Mouse (Mus musculus) gastrocnemius, postnatal 14 days (tissue): ENCODE results near the gene Gm10142. TPM values are rescaled to one million over a fixed set of nuclear protein-coding genes. Genes with fewer than 3 reads are reported as not detected.
"Not testable (repeated sequence)": the region's sequence is repeated elsewhere in the genome, so short reads cannot be mapped to it uniquely, and the experiment has no call there.

Experiments used
- DNase-seq: peaks from one replicate; pipeline ENCODE4 v3.0.0; 2021; ENCODE audit warnings: mixed read lengths
- intact Hi-C: fragments of 180-260 bp; cut with DNase I; formaldehyde crosslinking; loops from one replicate; pipeline ENCODE4 v1.15.1; 2025; ENCODE audit warnings: low total_unique reads
- total RNA-seq, 2 experiments: library from RNA; stranded (reverse); gene quantifications; 2 replicates each; pipeline ENCODE4 v1.2.3; 2021

Gene Gm10142
- total RNA-seq, 2 experiments from 2014 or later, result not detected

GRCm38 (mm10) chr10:77729241-77729640 lies 13.6 kb downstream of the Gm10142 start:
- no peak for DNase-seq
- intact Hi-C loops, result no loop called here

- DNase-seq, result no peak
- intact Hi-C loops, result no loop called here
These were observed 20.3 kb downstream of the Gm10142 start for GRCm38 (mm10) chr10:77735928-77736327.

- intact Hi-C loops, result no loop called here
- DNase-seq, result no peak
These were observed 23.3 kb downstream of the Gm10142 start for GRCm38 (mm10) chr10:77738929-77739328.

- intact Hi-C loops, DNase-seq: not testable (repeated sequence)
These were observed 26.5 kb downstream of the Gm10142 start, which contains the start of gene Gm18596 for GRCm38 (mm10) chr10:77741924-77742688. TSS of gene Gm18596 (minus strand) at chr10:77742638.

GRCm38 (mm10) chr10:77750686-77751085 lies 35.1 kb downstream of the Gm10142 start:
- intact Hi-C loops, DNase-seq: not testable (repeated sequence)

- intact Hi-C loops, DNase-seq: not testable (repeated sequence)
These were observed 35.6 kb downstream of the Gm10142 start, which contains the start of gene Gm9736 for GRCm38 (mm10) chr10:77751254-77751653. TSS of gene Gm9736 (minus strand) at chr10:77751354.

- DNase-seq, intact Hi-C loops: not testable (repeated sequence)
These were observed 36.7 kb downstream of the Gm10142 start for GRCm38 (mm10) chr10:77752312-77752711.

GRCm38 (mm10) chr10:77753448-77753847 lies 37.8 kb downstream of the Gm10142 start:
- intact Hi-C loops, result no loop called here
- DNase-seq, result no peak

GRCm38 (mm10) chr10:77759582-77759981 lies 44.0 kb downstream of the Gm10142 start, which contains the start of gene Gm3233:
TSS of gene Gm3233 (minus strand) at chr10:77759682.
- intact Hi-C loops, DNase-seq: not testable (repeated sequence)

Other genes starting within 250 kb of the Gm10142 start
- 10 to 100 TPM in 1 of 2 experiments, 1 to 10 TPM in 1; 7.9 to 10.0 TPM for gene Fam207a, start 200.0 kb upstream of the Gm10142 start, total RNA-seq
- gene Itgb2, start 185.6 kb upstream of the Gm10142 start, total RNA-seq, result 1 to 10 TPM; 1.8 to 2.1 TPM
- gene Pttg1ip, start 134.1 kb upstream of the Gm10142 start, total RNA-seq, result 10 to 100 TPM; 47.4 to 51.8 TPM
- 10 to 100 TPM; 41.9 to 46.5 TPM for gene Sumo3, start 109.7 kb upstream of the Gm10142 start, total RNA-seq
- 10 to 100 TPM in 1 of 2 experiments, 1 to 10 TPM in 1; 5.8 to 10.3 TPM for gene Gm49325, start 109.6 kb upstream of the Gm10142 start, total RNA-seq
- gene Ube2g2, start 93.5 kb upstream of the Gm10142 start, total RNA-seq, result 10 to 100 TPM; 79.8 to 84.4 TPM
- gene Tspear, start 29.2 kb upstream of the Gm10142 start, total RNA-seq, result not detected
- not detected for gene Gm19402, start 25.1 kb upstream of the Gm10142 start, total RNA-seq
- gene Gm9508, start 18.6 kb upstream of the Gm10142 start, total RNA-seq, result not detected
- not detected for gene Gm10272, start 9.2 kb upstream of the Gm10142 start, total RNA-seq
- gene Gm10024, start 4.3 kb upstream of the Gm10142 start, total RNA-seq, result not detected
- gene Krtap12-1, start 4.8 kb downstream of the Gm10142 start, total RNA-seq, result not detected
- not detected for gene Gm10100, start 10.7 kb downstream of the Gm10142 start, total RNA-seq
- not detected for gene Gm18596, start 26.8 kb downstream of the Gm10142 start, total RNA-seq
- gene Gm9736, start 35.5 kb downstream of the Gm10142 start, total RNA-seq, result not detected
- gene Gm3233, start 43.9 kb downstream of the Gm10142 start, total RNA-seq, result not detected
- not detected for gene Gm3238, start 55.5 kb downstream of the Gm10142 start, total RNA-seq
- gene Gm7138, start 61.1 kb downstream of the Gm10142 start, total RNA-seq, result not detected
- gene Gm3250, start 66.7 kb downstream of the Gm10142 start, total RNA-seq, result not detected
- not detected for gene Gm7137, start 72.4 kb downstream of the Gm10142 start, total RNA-seq
- gene Gm9639, start 79.3 kb downstream of the Gm10142 start, total RNA-seq, result not detected
- gene Gm19668, start 83.3 kb downstream of the Gm10142 start, total RNA-seq, result not detected
- not detected for gene Gm9507, start 96.0 kb downstream of the Gm10142 start, total RNA-seq
- not detected for gene Gm2696, start 98.9 kb downstream of the Gm10142 start, total RNA-seq
- not detected for gene Krtap10-4, start 111.3 kb downstream of the Gm10142 start, total RNA-seq
- gene Krtap10-10, start 120.1 kb downstream of the Gm10142 start, total RNA-seq, result not detected
- gene Gm36176, start 131.0 kb downstream of the Gm10142 start, total RNA-seq, result not detected
- not detected for gene Gm10318, start 137.1 kb downstream of the Gm10142 start, total RNA-seq
- not detected for gene Gm3285, start 146.2 kb downstream of the Gm10142 start, total RNA-seq
- under 1 TPM; 0.33 to 0.41 TPM for gene Lrrc3, start 186.7 kb downstream of the Gm10142 start, total RNA-seq